Mouse (Mus musculus): ENCODE measurements around the gene Cdc25a. TPM values are rescaled to one million over a fixed set of nuclear protein-coding genes. Genes with fewer than 3 reads are reported as not detected.

Gene Cdc25a
- total RNA-seq (2017), result 4.2 to 9.1 TPM (median 8.0 TPM) in 3 replicates

GRCm38 (mm10) chr9:109874797-109875691, at the start of gene Cdc25a:
Gene Cdc25a (plus strand): TSS chr9:109875579.
- peak; percentile 99 for ATAC-seq (replicated peaks; ENCODE audit: insufficient number of reproducible peaks, low FRiP score, low TSS enrichment, poor library complexity, severe bottlenecking)

- ATAC-seq (replicated peaks; ENCODE audit: insufficient number of reproducible peaks, low FRiP score, low TSS enrichment, poor library complexity, severe bottlenecking), result no peak
These were observed 49.6 kb upstream of the Cdc25a start for GRCm38 (mm10) chr9:109825739-109826138.

- ATAC-seq (replicated peaks; ENCODE audit: insufficient number of reproducible peaks, low FRiP score, low TSS enrichment, poor library complexity, severe bottlenecking), result no peak
These were observed 49.2 kb upstream of the Cdc25a start for GRCm38 (mm10) chr9:109826181-109826580.

GRCm38 (mm10) chr9:109832391-109833087, 42.8 kb upstream of the Cdc25a start, which contains the start of gene Nme6:
Gene Nme6 (plus strand): TSS chr9:109832749.
- ATAC-seq (replicated peaks; ENCODE audit: insufficient number of reproducible peaks, low FRiP score, low TSS enrichment, poor library complexity, severe bottlenecking), result peak; percentile 94

GRCm38 (mm10) chr9:109833088-109833412, 42.3 kb upstream of the Cdc25a start:
- ATAC-seq (replicated peaks; ENCODE audit: insufficient number of reproducible peaks, low FRiP score, low TSS enrichment, poor library complexity, severe bottlenecking), result no peak

- no peak for ATAC-seq (replicated peaks; ENCODE audit: insufficient number of reproducible peaks, low FRiP score, low TSS enrichment, poor library complexity, severe bottlenecking)
These were observed 26.0 kb upstream of the Cdc25a start, which contains the start of gene Camp for GRCm38 (mm10) chr9:109849312-109849758. Gene Camp (minus strand): TSS chr9:109849617.

GRCm38 (mm10) chr9:109850099-109850498, 25.3 kb upstream of the Cdc25a start:
- no peak for ATAC-seq (replicated peaks; ENCODE audit: insufficient number of reproducible peaks, low FRiP score, low TSS enrichment, poor library complexity, severe bottlenecking)

- no peak for ATAC-seq (replicated peaks; ENCODE audit: insufficient number of reproducible peaks, low FRiP score, low TSS enrichment, poor library complexity, severe bottlenecking)
These were observed 21.0 kb upstream of the Cdc25a start for GRCm38 (mm10) chr9:109854341-109854740.

- ATAC-seq (replicated peaks; ENCODE audit: insufficient number of reproducible peaks, low FRiP score, low TSS enrichment, poor library complexity, severe bottlenecking), result no peak
These were observed 19.4 kb upstream of the Cdc25a start for GRCm38 (mm10) chr9:109855947-109856346.

- peak; percentile 57; the same call in 1 of the 2 replicates for ATAC-seq (replicated peaks; ENCODE audit: insufficient number of reproducible peaks, low FRiP score, low TSS enrichment, poor library complexity, severe bottlenecking)
These were observed 12.9 kb upstream of the Cdc25a start for GRCm38 (mm10) chr9:109862397-109863044.

- no peak for ATAC-seq (replicated peaks; ENCODE audit: insufficient number of reproducible peaks, low FRiP score, low TSS enrichment, poor library complexity, severe bottlenecking)
These were observed 12.3 kb upstream of the Cdc25a start for GRCm38 (mm10) chr9:109863085-109863484.

GRCm38 (mm10) chr9:109866218-109866617, 9.2 kb upstream of the Cdc25a start:
- no peak for ATAC-seq (replicated peaks; ENCODE audit: insufficient number of reproducible peaks, low FRiP score, low TSS enrichment, poor library complexity, severe bottlenecking)

GRCm38 (mm10) chr9:109870983-109871572, 4.3 kb upstream of the Cdc25a start:
- ATAC-seq (replicated peaks; ENCODE audit: insufficient number of reproducible peaks, low FRiP score, low TSS enrichment, poor library complexity, severe bottlenecking), result no peak

GRCm38 (mm10) chr9:109875695-109876601, 569 bp downstream of the Cdc25a start:
- no peak; the same call in 1 of the 2 replicates for ATAC-seq (replicated peaks; ENCODE audit: insufficient number of reproducible peaks, low FRiP score, low TSS enrichment, poor library complexity, severe bottlenecking)

- no peak for ATAC-seq (replicated peaks; ENCODE audit: insufficient number of reproducible peaks, low FRiP score, low TSS enrichment, poor library complexity, severe bottlenecking)
These were observed 1.4 kb downstream of the Cdc25a start for GRCm38 (mm10) chr9:109876756-109877155.

GRCm38 (mm10) chr9:109877666-109878065, 2.3 kb downstream of the Cdc25a start:
- ATAC-seq (replicated peaks; ENCODE audit: insufficient number of reproducible peaks, low FRiP score, low TSS enrichment, poor library complexity, severe bottlenecking), result no peak

GRCm38 (mm10) chr9:109879305-109879704, 3.9 kb downstream of the Cdc25a start:
- no peak for ATAC-seq (replicated peaks; ENCODE audit: insufficient number of reproducible peaks, low FRiP score, low TSS enrichment, poor library complexity, severe bottlenecking)

GRCm38 (mm10) chr9:109886259-109886658, 10.9 kb downstream of the Cdc25a start:
- ATAC-seq (replicated peaks; ENCODE audit: insufficient number of reproducible peaks, low FRiP score, low TSS enrichment, poor library complexity, severe bottlenecking), result no peak
